In the genomic region with DNA sequence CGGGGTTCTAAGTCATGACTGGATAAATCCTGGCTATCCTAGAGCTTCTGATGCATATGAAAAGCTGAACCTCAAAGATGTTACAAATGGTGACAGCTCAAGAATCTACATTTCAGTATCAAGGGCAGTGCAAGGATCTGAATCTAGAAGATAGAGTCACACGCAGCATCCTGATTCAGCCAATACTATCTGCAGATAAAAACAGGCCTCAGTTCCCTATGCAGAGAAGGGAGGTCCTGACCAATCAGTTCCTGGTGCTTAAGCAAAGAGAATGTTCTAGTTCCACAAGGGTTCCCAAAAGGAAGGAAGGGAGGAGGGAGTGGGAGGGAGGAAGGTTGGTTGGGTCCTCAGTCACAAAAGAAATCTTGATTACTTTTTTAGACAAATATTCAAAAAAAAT, we compare ENCODE assay signal across 2 mouse cellular contexts.
TF ChIP-seq lines count a peak whose summit lies in the region.

No protein-coding gene starts in this region.

TF ChIP-seq in CH12.LX, 34 proteins besides CTCF, POLR2A, EP300 and RAD21 (continued from another document):
- TF ChIP-seq POLR2AphosphoS2 (IDR thresholded peaks at IDR 0.05; ENCODE audit: low read depth, low read length), result no peak
- TF ChIP-seq ZKSCAN1 (IDR thresholded peaks at IDR 0.05; ENCODE audit: borderline replicate concordance, low read depth, low read length), result no peak
- TF ChIP-seq RCOR1 (conservative IDR thresholded peaks at IDR 0.05; ENCODE audit: low read depth, low read length), result no peak
- no peak for TF ChIP-seq CHD1 (IDR thresholded peaks at IDR 0.05; ENCODE audit: low read depth, low read length)
- TF ChIP-seq PAX5 (IDR thresholded peaks at IDR 0.05; ENCODE audit: low read length), result no peak
- TF ChIP-seq ELF1 (IDR thresholded peaks at IDR 0.05; ENCODE audit: low read depth, low read length), result no peak
- TF ChIP-seq JUND (conservative IDR thresholded peaks at IDR 0.05; ENCODE audit: low read depth, low read length), result no peak

TF ChIP-seq in myocyte, 11 proteins besides CTCF, POLR2A, EP300 and RAD21 (continued from another document):
- TF ChIP-seq MYOG (IDR thresholded peaks at IDR 0.05; ENCODE audit: control insufficient read depth in 1 of 3, insufficient read depth in 1 of 3, insufficient read length in 2 of 3, low read depth in 2 of 3), result no peak
- TF ChIP-seq E2F4 (IDR thresholded peaks at IDR 0.05; ENCODE audit: insufficient read depth), result no peak
- TF ChIP-seq MYOD1 (IDR thresholded peaks at IDR 0.05; ENCODE audit: control insufficient read depth in 1 of 3, insufficient read length in 2 of 3, low read depth in 2 of 3), result no peak
